ENCODE assay signal across 8 mouse cellular contexts in genomic region chr19:26748676-26749075, GRCm38 (mm10).
DNase-seq lines count a peak whose midpoint lies in the region; ATAC-seq and TF ChIP-seq lines count a peak whose summit lies in the region.

No protein-coding gene starts in this region.

- peak overlapping the region; percentile 100 for H3K27ac ChIP-seq in forebrain, embryonic 14.5 days (ENCODE audit: low read depth, low read length)
- no peak overlapping the region for H3K27ac ChIP-seq in liver, embryonic 14.5 days

- peak overlapping the region; percentile 85 for H3K9ac ChIP-seq in forebrain, embryonic 14.5 days (ENCODE audit: low read length)
- H3K9ac ChIP-seq in liver, embryonic 14.5 days (replicated peaks), result 0 out of 2 replicates have a peak overlapping the region, but pooled peaks have one; percentile 13

- H3K9me3 ChIP-seq in forebrain, embryonic 14.5 days (replicated peaks; ENCODE audit: control insufficient read depth, low read length), result no peaks in the 10 kb centered on the region
- H3K9me3 ChIP-seq in liver, embryonic 14.5 days (ENCODE audit: control insufficient read depth, low read length), result no peaks in the 10 kb centered on the region

- no peak for TF ChIP-seq EP300 in liver, embryonic 14.5 days (IDR thresholded peaks at IDR 0.05; ENCODE audit: low read depth)

- H3K4me3 ChIP-seq in forebrain, embryonic 14.5 days (ENCODE audit: low read depth, low read length), result peak overlapping the region; percentile 46
- H3K4me3 ChIP-seq in liver, embryonic 14.5 days (ENCODE audit: insufficient read depth in 1 of 2, low read depth in 2 of 2, low read length in 2 of 2), result peak overlapping the region in 1 of 2 experiments; percentile 56; a peak in 2 of 4 replicates

- ATAC-seq in forebrain, embryonic 14.5 days, result no peak
- ATAC-seq in liver, embryonic 14.5 days (ENCODE audit: insufficient read depth), result no peak

- TF ChIP-seq CTCF in liver, embryonic 14.5 days (IDR thresholded peaks at IDR 0.05; ENCODE audit: low read depth), result no peak

- WGBS in forebrain, embryonic 14.5 days, result 0% methylated on average over 6 of the region's 6 CpGs
- 5% methylated on average over 6 of the region's 6 CpGs for WGBS in liver, embryonic 14.5 days (ENCODE audit: insufficient replicate concordance)

- DNase-seq in cerebellum, adult 9-10 months, result peak; percentile 48
- DNase-seq in cerebellum, postnatal 25 days, result no peak
- DNase-seq in 416B (ENCODE audit: low read depth), result peak; percentile 33
- DNase-seq in forebrain, embryonic 14.5 days (ENCODE audit: low spot score), result peak; percentile 73
- DNase-seq in liver, embryonic 14.5 days (ENCODE audit: low read depth in 3 of 3, low spot score in 3 of 3), result no peak
- DNase-seq in cerebellum, adult 11 months, result no peak
- DNase-seq in layer of hippocampus, adult 11-12 months (ENCODE audit: low spot score), result no peak
- DNase-seq in spleen, adult 18-20 months, result no peak

- peak overlapping the region; percentile 60 for H3K4me2 ChIP-seq in forebrain, embryonic 14.5 days (ENCODE audit: low read length)
- peak overlapping the region; percentile 71 for H3K4me2 ChIP-seq in liver, embryonic 14.5 days (ENCODE audit: low read depth)

- no peaks in the 10 kb centered on the region for H3K36me3 ChIP-seq in forebrain, embryonic 14.5 days (ENCODE audit: control insufficient read depth, insufficient read depth, low read length)
- no peaks in the 10 kb centered on the region for H3K36me3 ChIP-seq in liver, embryonic 14.5 days (replicated peaks; ENCODE audit: control insufficient read depth, insufficient read depth, low read depth)

- H3K4me1 ChIP-seq in forebrain, embryonic 14.5 days (ENCODE audit: control insufficient read depth, insufficient read depth, low read length), result peaks cover 24% of the 10 kb centered on the region
- H3K4me1 ChIP-seq in liver, embryonic 14.5 days (replicated peaks; ENCODE audit: control insufficient read depth in 2 of 2, insufficient read depth in 2 of 2, low read length in 1 of 2), result peaks cover 0 to 1% of the 10 kb centered on the region in 2 experiments; a peak in 1 of 4 replicates

- H3K27me3 ChIP-seq in forebrain, embryonic 14.5 days (replicated peaks; ENCODE audit: control insufficient read depth, insufficient read depth, low read length), result no peaks in the 10 kb centered on the region
- H3K27me3 ChIP-seq in liver, embryonic 14.5 days (ENCODE audit: control insufficient read depth, insufficient read depth, low read length), result no peaks in the 10 kb centered on the region

Comparison
In these comparisons a context has a peak if more than half of its experiments do, and no peak if none do; other contexts are left out.
1. DNase-seq: peak in cerebellum, adult 9-10 months (single experiment), 416B (single experiment) and forebrain, embryonic 14.5 days (single experiment); none in cerebellum, postnatal 25 days (0 of 2), liver, embryonic 14.5 days (0 of 3), cerebellum, adult 11 months (single experiment), layer of hippocampus, adult 11-12 months (single experiment) and spleen, adult 18-20 months (0 of 2).